Mouse (Mus musculus) left cerebral cortex, adult 2 months (tissue): ENCODE measurements around the gene Rbp2. TPM values are rescaled to one million over a fixed set of nuclear protein-coding genes. Genes with fewer than 3 reads are reported as not detected.
A peak's percentile ranks its signal among the peaks of the same experiment; 100 is the strongest.

Source experiments
- DNase-seq, 2 experiments: peaks; one replicate each; pipeline ENCODE4 v3.0.0; 2021 to 2022; ENCODE audit warnings: low spot score in 2 of 2, mixed read lengths in 1 of 2; ENCODE audit errors: extremely low spot score in 1 of 2
- H3K27ac ChIP-seq: fragments of 200-600 bp; 2 replicates; pipeline ENCODE4 v1.8.1; 2022
- H3K4me3 ChIP-seq: fragments of 200-600 bp; 2 replicates; pipeline ENCODE4 v1.8.1; 2022
- CTCF ChIP-seq: fragments of 200-600 bp; IDR thresholded peaks from 2 replicates; pipeline ENCODE4 v1.8.1; 2022; ENCODE audit warnings: antibody characterized with exemption, mild to moderate bottlenecking, moderate library complexity
- intact Hi-C: fragments of 180-260 bp; cut with DNase I; formaldehyde crosslinking; loops from one replicate; pipeline ENCODE4 v1.15.1; 2025
- long read RNA-seq, 2 experiments: library from polyadenylated mRNA; stranded (forward); transcript quantifications; one replicate each; pipeline ENCODE4 v2.0.0; 2021; ENCODE audit warnings: borderline mapping rate in 2 of 2
- total RNA-seq, 2 experiments: library from RNA; stranded (reverse); gene quantifications; 2 replicates each; pipeline ENCODE4 v1.2.3; 2021

The Rbp2 gene
- not detected for total RNA-seq
- long read RNA-seq, experiment 1: 0 reads
- long read RNA-seq, experiment 2: 0 reads

GRCm38 (mm10) chr9:98485815-98486214 is at the start of gene Rbp2:
TSS of gene Rbp2 (plus strand) at chr9:98486115.
- Histone ChIP-seq H3K27ac (no peak within 1 kb of the TSS), H3K4me3 (no peak within 1 kb of the TSS)
- no peak for DNase-seq
- TF ChIP-seq CTCF: no peak
- intact Hi-C loops: no loop called here

- no peak for TF ChIP-seq CTCF
- no peak for DNase-seq
- intact Hi-C loops: no loop called here
- Histone ChIP-seq H3K27ac (no peak overlapping the region), H3K4me3 (no peak overlapping the region)
Measured at GRCm38 (mm10) chr9:98437819-98438218, 48.1 kb upstream of the Rbp2 start.

- no peak for TF ChIP-seq CTCF
- intact Hi-C loops: no loop called here
- H3K4me3 ChIP-seq: no peak overlapping the region
- H3K27ac ChIP-seq: no peak overlapping the region
- DNase-seq: no peak
Measured at GRCm38 (mm10) chr9:98439091-98439490, 46.8 kb upstream of the Rbp2 start.

GRCm38 (mm10) chr9:98442638-98443037 is 43.3 kb upstream of the Rbp2 start:
- H3K27ac ChIP-seq: no peak overlapping the region
- intact Hi-C loops: loop anchor here (1.0 kb wide), 1 partner anchor 96 kb away; no protein-coding TSS in a partner anchor
- DNase-seq: no peak
- peak; percentile 69 for TF ChIP-seq CTCF
- H3K4me3 ChIP-seq: no peak overlapping the region

- intact Hi-C loops: no loop called here
- TF ChIP-seq CTCF: no peak
- no peak for DNase-seq
- Histone ChIP-seq H3K27ac (no peak overlapping the region), H3K4me3 (no peak overlapping the region)
Measured at GRCm38 (mm10) chr9:98445359-98446149, 40.4 kb upstream of the Rbp2 start.

GRCm38 (mm10) chr9:98450976-98451375 is 34.9 kb upstream of the Rbp2 start:
- Histone ChIP-seq H3K4me3 (no peak overlapping the region), H3K27ac (no peak overlapping the region)
- DNase-seq: no peak
- intact Hi-C loops: no loop called here
- TF ChIP-seq CTCF: no peak

GRCm38 (mm10) chr9:98466709-98467108 is 19.2 kb upstream of the Rbp2 start:
- Histone ChIP-seq H3K27ac (no peak overlapping the region), H3K4me3 (no peak overlapping the region)
- TF ChIP-seq CTCF: no peak
- intact Hi-C loops: no loop called here
- no peak for DNase-seq

- DNase-seq: no peak
- intact Hi-C loops: no loop called here
- no peak for TF ChIP-seq CTCF
- no peak overlapping the region for H3K4me3 ChIP-seq
- H3K27ac ChIP-seq: no peak overlapping the region
Measured at GRCm38 (mm10) chr9:98480172-98480749, 5.7 kb upstream of the Rbp2 start.

GRCm38 (mm10) chr9:98482256-98482655 is 3.7 kb upstream of the Rbp2 start:
- H3K4me3 ChIP-seq: no peak overlapping the region
- no peak for TF ChIP-seq CTCF
- no peak for DNase-seq
- intact Hi-C loops: no loop called here
- H3K27ac ChIP-seq: no peak overlapping the region

GRCm38 (mm10) chr9:98485020-98485419 is 895 bp upstream of the Rbp2 start:
- no peak overlapping the region for H3K4me3 ChIP-seq
- DNase-seq: no peak
- H3K27ac ChIP-seq: no peak overlapping the region
- intact Hi-C loops: no loop called here
- no peak for TF ChIP-seq CTCF

GRCm38 (mm10) chr9:98487273-98487672 is 1.4 kb downstream of the Rbp2 start:
- no peak for TF ChIP-seq CTCF
- intact Hi-C loops: no loop called here
- no peak for DNase-seq
- H3K27ac ChIP-seq: no peak overlapping the region
- H3K4me3 ChIP-seq: no peak overlapping the region

GRCm38 (mm10) chr9:98489532-98489931 is 3.6 kb downstream of the Rbp2 start:
- intact Hi-C loops: no loop called here
- no peak overlapping the region for H3K27ac ChIP-seq
- DNase-seq: no peak
- no peak for TF ChIP-seq CTCF
- no peak overlapping the region for H3K4me3 ChIP-seq

- Histone ChIP-seq H3K4me3 (no peak overlapping the region), H3K27ac (no peak overlapping the region)
- no peak for DNase-seq
- TF ChIP-seq CTCF: no peak
- intact Hi-C loops: no loop called here
Measured at GRCm38 (mm10) chr9:98490128-98490527, 4.2 kb downstream of the Rbp2 start.
